Mouse (Mus musculus): ENCODE results near the gene Tril. TPM values are rescaled to one million over a fixed set of nuclear protein-coding genes. Genes with fewer than 3 reads are reported as not detected.

The Tril gene
- polyA plus RNA-seq, 1 experiment from 2014 or later = 19.6 TPM

DNA sequence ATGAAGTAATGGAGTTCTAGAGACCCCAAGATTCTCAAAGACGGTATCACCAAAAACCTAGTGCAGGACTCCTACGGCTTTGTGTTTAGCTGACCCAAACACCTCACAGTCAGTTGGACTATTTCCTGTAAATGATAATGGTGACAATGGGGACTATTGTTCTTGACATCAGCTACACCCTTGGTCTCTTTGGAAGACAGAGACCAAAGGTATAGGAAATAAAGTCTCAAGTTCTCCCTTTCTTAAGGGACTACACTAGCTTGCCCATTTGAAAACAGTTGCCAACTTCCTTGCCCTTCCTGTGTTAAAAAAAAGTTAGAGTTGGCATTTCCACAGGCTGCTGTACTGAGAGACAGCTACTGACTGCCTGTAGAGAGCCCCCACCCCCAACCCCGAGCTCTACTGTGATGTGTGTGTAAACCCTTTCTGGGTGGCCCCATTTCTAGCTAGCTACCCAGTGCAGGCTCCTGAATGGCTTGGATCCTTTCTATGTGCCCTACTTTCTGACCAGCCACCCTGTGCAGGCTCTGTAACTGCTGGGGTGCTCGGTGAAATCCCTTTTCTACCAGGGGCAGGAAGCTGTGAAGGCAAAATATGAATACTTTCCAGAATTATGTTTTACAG lies 19.2 kb downstream of the Tril start:
- Histone ChIP-seq H3K4me2 (ENCODE audit: low read depth, low read length) (no peak overlapping the region), H3K4me1 (ENCODE audit: control insufficient read depth, insufficient read depth, low read length) (peaks cover 11% of the 10 kb centered on the region; the same call in 1 of the 2 replicates), H3K9me3 (replicated peaks; ENCODE audit: control insufficient read depth, low read length) (no peaks in the 10 kb centered on the region), H3K27me3 (ENCODE audit: control insufficient read depth, insufficient read depth, low read length) (no peaks in the 10 kb centered on the region), H3K9ac (ENCODE audit: low read length) (no peak overlapping the region), H3K36me3 (ENCODE audit: control insufficient read depth, insufficient read depth, low read length) (no peaks in the 10 kb centered on the region), H3K27ac (ENCODE audit: low read length) (peak overlapping the region; percentile 4; the same call in 1 of the 2 replicates), H3K4me3 (replicated peaks; ENCODE audit: low read length) (no peak overlapping the region)
- WGBS = 52% methylated on average over 4 of the region's 4 CpGs
- ATAC-seq (ENCODE audit: insufficient read depth, low FRiP score) = peak; percentile 50; the same call in 1 of the 2 replicates

GRCm38 (mm10) chr6:53798865-53799264 lies 21.8 kb downstream of the Tril start:
- no peak overlapping the region for H3K4me3 ChIP-seq (replicated peaks; ENCODE audit: low read length)
- H3K36me3 ChIP-seq (ENCODE audit: control insufficient read depth, insufficient read depth, low read length) = no peaks in the 10 kb centered on the region
- WGBS = 82% methylated on average over 3 of the region's 3 CpGs
- H3K27me3 ChIP-seq (ENCODE audit: control insufficient read depth, insufficient read depth, low read length) = peaks cover 6% of the 10 kb centered on the region; the same call in 1 of the 2 replicates
- H3K9me3 ChIP-seq (replicated peaks; ENCODE audit: control insufficient read depth, low read length) = no peaks in the 10 kb centered on the region
- no peak overlapping the region for H3K4me2 ChIP-seq (ENCODE audit: low read depth, low read length)
- peaks cover 11% of the 10 kb centered on the region; the same call in 1 of the 2 replicates for H3K4me1 ChIP-seq (ENCODE audit: control insufficient read depth, insufficient read depth, low read length)
- H3K27ac ChIP-seq (ENCODE audit: low read length) = no peak overlapping the region
- no peak overlapping the region for H3K9ac ChIP-seq (ENCODE audit: low read length)
- ATAC-seq (ENCODE audit: insufficient read depth, low FRiP score) = no peak

- Histone ChIP-seq H3K9ac (ENCODE audit: low read length) (no peak overlapping the region), H3K27me3 (ENCODE audit: control insufficient read depth, insufficient read depth, low read length) (peaks cover 6% of the 10 kb centered on the region; the same call in 1 of the 2 replicates), H3K4me1 (ENCODE audit: control insufficient read depth, insufficient read depth, low read length) (peaks cover 4% of the 10 kb centered on the region; the same call in 1 of the 2 replicates), H3K36me3 (ENCODE audit: control insufficient read depth, insufficient read depth, low read length) (no peaks in the 10 kb centered on the region), H3K9me3 (replicated peaks; ENCODE audit: control insufficient read depth, low read length) (no peaks in the 10 kb centered on the region), H3K4me3 (replicated peaks; ENCODE audit: low read length) (no peak overlapping the region), H3K4me2 (ENCODE audit: low read depth, low read length) (no peak overlapping the region), H3K27ac (ENCODE audit: low read length) (no peak overlapping the region)
- ATAC-seq (ENCODE audit: insufficient read depth, low FRiP score) = no peak
- 62% methylated on average over 3 of the region's 3 CpGs for WGBS
Observed at GRCm38 (mm10) chr6:53796835-53797234, 23.8 kb downstream of the Tril start.

- Histone ChIP-seq H3K4me3 (replicated peaks; ENCODE audit: low read length) (no peak overlapping the region), H3K9ac (ENCODE audit: low read length) (no peak overlapping the region), H3K4me1 (ENCODE audit: control insufficient read depth, insufficient read depth, low read length) (no peaks in the 10 kb centered on the region), H3K27ac (ENCODE audit: low read length) (no peak overlapping the region), H3K36me3 (ENCODE audit: control insufficient read depth, insufficient read depth, low read length) (no peaks in the 10 kb centered on the region), H3K9me3 (replicated peaks; ENCODE audit: control insufficient read depth, low read length) (no peaks in the 10 kb centered on the region), H3K27me3 (ENCODE audit: control insufficient read depth, insufficient read depth, low read length) (peaks cover 6% of the 10 kb centered on the region; the same call in 1 of the 2 replicates), H3K4me2 (ENCODE audit: low read depth, low read length) (no peak overlapping the region)
- no peak for ATAC-seq (ENCODE audit: insufficient read depth, low FRiP score)
- WGBS = 26% methylated on average over 5 of the region's 5 CpGs
Observed at GRCm38 (mm10) chr6:53795788-53796187, 24.8 kb downstream of the Tril start.

DNA sequence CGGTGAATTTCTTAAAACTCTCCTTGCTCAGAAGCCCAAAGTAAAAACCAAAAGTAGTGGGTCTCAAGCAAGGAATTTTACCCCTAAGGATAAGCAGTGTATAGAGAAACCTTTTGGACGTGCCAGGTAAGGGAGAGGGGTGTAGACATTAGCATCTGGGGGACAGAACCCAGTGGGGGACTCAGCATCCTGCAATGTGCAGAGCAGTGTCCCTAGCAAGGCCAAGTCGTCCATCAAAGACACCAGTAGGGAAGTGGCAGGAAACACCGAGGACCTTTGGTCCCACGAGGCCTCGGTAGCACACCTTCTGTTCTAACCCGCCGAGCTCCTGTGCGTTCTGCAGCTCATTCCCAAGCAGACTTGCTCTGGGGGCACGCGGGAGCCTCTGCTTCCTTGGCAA lies 25.6 kb downstream of the Tril start:
- H3K36me3 ChIP-seq (ENCODE audit: control insufficient read depth, insufficient read depth, low read length) = no peaks in the 10 kb centered on the region
- no peaks in the 10 kb centered on the region for H3K4me1 ChIP-seq (ENCODE audit: control insufficient read depth, insufficient read depth, low read length)
- peaks cover 6% of the 10 kb centered on the region; the same call in 1 of the 2 replicates for H3K27me3 ChIP-seq (ENCODE audit: control insufficient read depth, insufficient read depth, low read length)
- H3K27ac ChIP-seq (ENCODE audit: low read length) = no peak overlapping the region
- H3K9me3 ChIP-seq (replicated peaks; ENCODE audit: control insufficient read depth, low read length) = no peaks in the 10 kb centered on the region
- WGBS = 43% methylated on average over 11 of the region's 11 CpGs
- no peak overlapping the region for H3K9ac ChIP-seq (ENCODE audit: low read length)
- H3K4me3 ChIP-seq (replicated peaks; ENCODE audit: low read length) = no peak overlapping the region
- no peak for ATAC-seq (ENCODE audit: insufficient read depth, low FRiP score)
- H3K4me2 ChIP-seq (ENCODE audit: low read depth, low read length) = peak overlapping the region; percentile 20

GRCm38 (mm10) chr6:53794323-53794971 lies 26.2 kb downstream of the Tril start:
- no peak overlapping the region for H3K9ac ChIP-seq (ENCODE audit: low read length)
- peak; percentile 68; the same call in 1 of the 2 replicates for ATAC-seq (ENCODE audit: insufficient read depth, low FRiP score)
- no peak overlapping the region for H3K27ac ChIP-seq (ENCODE audit: low read length)
- H3K36me3 ChIP-seq (ENCODE audit: control insufficient read depth, insufficient read depth, low read length) = no peaks in the 10 kb centered on the region
- peak overlapping the region; percentile 20 for H3K4me2 ChIP-seq (ENCODE audit: low read depth, low read length)
- no peak overlapping the region for H3K4me3 ChIP-seq (replicated peaks; ENCODE audit: low read length)
- WGBS = 13% methylated on average over 17 of the region's 17 CpGs
- H3K4me1 ChIP-seq (ENCODE audit: control insufficient read depth, insufficient read depth, low read length) = no peaks in the 10 kb centered on the region
- peaks cover 6% of the 10 kb centered on the region; the same call in 1 of the 2 replicates for H3K27me3 ChIP-seq (ENCODE audit: control insufficient read depth, insufficient read depth, low read length)
- no peaks in the 10 kb centered on the region for H3K9me3 ChIP-seq (replicated peaks; ENCODE audit: control insufficient read depth, low read length)

- Histone ChIP-seq H3K27me3 (ENCODE audit: control insufficient read depth, insufficient read depth, low read length) (no peaks in the 10 kb centered on the region), H3K27ac (ENCODE audit: low read length) (no peak overlapping the region), H3K4me3 (replicated peaks; ENCODE audit: low read length) (no peak overlapping the region), H3K4me2 (ENCODE audit: low read depth, low read length) (no peak overlapping the region), H3K9me3 (replicated peaks; ENCODE audit: control insufficient read depth, low read length) (no peaks in the 10 kb centered on the region), H3K9ac (ENCODE audit: low read length) (no peak overlapping the region), H3K36me3 (ENCODE audit: control insufficient read depth, insufficient read depth, low read length) (no peaks in the 10 kb centered on the region), H3K4me1 (ENCODE audit: control insufficient read depth, insufficient read depth, low read length) (no peaks in the 10 kb centered on the region)
- no peak for ATAC-seq (ENCODE audit: insufficient read depth, low FRiP score)
- WGBS = 47% methylated on average over 16 of the region's 16 CpGs
Observed at GRCm38 (mm10) chr6:53782880-53783539, 37.6 kb downstream of the Tril start.

DNA sequence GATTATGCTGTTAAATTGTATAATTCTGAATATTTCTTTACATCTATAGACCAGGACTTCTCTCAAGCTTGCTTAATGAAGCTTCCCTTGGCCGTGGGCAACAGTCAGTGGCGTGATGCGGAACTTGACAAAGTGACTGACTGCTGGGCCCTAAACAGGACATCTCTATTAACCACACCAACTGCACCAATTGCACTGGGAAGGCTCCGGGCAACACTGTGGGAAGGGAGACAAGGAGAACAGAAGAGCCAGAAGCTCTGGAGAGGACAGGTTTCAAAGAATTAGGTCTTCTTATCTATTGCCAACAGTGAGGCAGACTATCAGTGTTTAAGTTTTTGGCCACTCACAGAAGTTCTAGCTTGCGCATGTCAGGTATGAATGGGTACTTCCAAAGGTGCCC lies 38.4 kb downstream of the Tril start:
- H3K27ac ChIP-seq (ENCODE audit: low read length) = no peak overlapping the region
- no peak overlapping the region for H3K4me2 ChIP-seq (ENCODE audit: low read depth, low read length)
- H3K27me3 ChIP-seq (ENCODE audit: control insufficient read depth, insufficient read depth, low read length) = no peaks in the 10 kb centered on the region
- no peaks in the 10 kb centered on the region for H3K4me1 ChIP-seq (ENCODE audit: control insufficient read depth, insufficient read depth, low read length)
- no peak overlapping the region for H3K4me3 ChIP-seq (replicated peaks; ENCODE audit: low read length)
- no peaks in the 10 kb centered on the region for H3K9me3 ChIP-seq (replicated peaks; ENCODE audit: control insufficient read depth, low read length)
- H3K9ac ChIP-seq (ENCODE audit: low read length) = no peak overlapping the region
- H3K36me3 ChIP-seq (ENCODE audit: control insufficient read depth, insufficient read depth, low read length) = no peaks in the 10 kb centered on the region
- 86% methylated on average over 5 of the region's 5 CpGs for WGBS
- ATAC-seq (ENCODE audit: insufficient read depth, low FRiP score) = no peak

DNA sequence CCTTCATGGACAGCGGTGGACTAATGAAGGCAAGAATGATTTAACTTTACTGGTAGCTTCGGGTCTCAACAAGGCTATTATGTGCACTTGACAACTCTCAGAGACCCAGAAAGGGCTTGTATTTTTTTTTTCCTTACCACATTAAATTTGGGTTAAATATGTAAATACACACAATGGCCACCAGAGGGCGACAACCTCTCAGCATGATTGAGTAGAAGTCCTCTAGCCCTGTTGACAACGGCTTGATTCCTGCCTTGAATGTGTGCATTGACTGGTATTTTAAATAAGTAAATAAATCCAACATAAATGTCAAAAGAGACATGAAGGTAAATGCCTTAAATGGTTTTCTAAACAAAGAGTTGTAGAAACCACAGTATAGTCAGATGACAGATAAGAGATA lies 39.5 kb downstream of the Tril start:
- H3K27me3 ChIP-seq (ENCODE audit: control insufficient read depth, insufficient read depth, low read length) = no peaks in the 10 kb centered on the region
- H3K4me2 ChIP-seq (ENCODE audit: low read depth, low read length) = no peak overlapping the region
- no peaks in the 10 kb centered on the region for H3K4me1 ChIP-seq (ENCODE audit: control insufficient read depth, insufficient read depth, low read length)
- 6% methylated on average over 4 of the region's 4 CpGs for WGBS
- ATAC-seq (ENCODE audit: insufficient read depth, low FRiP score) = no peak
- no peaks in the 10 kb centered on the region for H3K36me3 ChIP-seq (ENCODE audit: control insufficient read depth, insufficient read depth, low read length)
- no peak overlapping the region for H3K9ac ChIP-seq (ENCODE audit: low read length)
- no peak overlapping the region for H3K27ac ChIP-seq (ENCODE audit: low read length)
- no peak overlapping the region for H3K4me3 ChIP-seq (replicated peaks; ENCODE audit: low read length)
- no peaks in the 10 kb centered on the region for H3K9me3 ChIP-seq (replicated peaks; ENCODE audit: control insufficient read depth, low read length)

Measured in stomach, embryonic 16.5 days (tissue).